Mouse (Mus musculus) neural tube, embryonic 15.5 days (tissue): ENCODE measurements around the gene Fuca1. TPM values are rescaled to one million over a fixed set of nuclear protein-coding genes. Genes with fewer than 3 reads are reported as not detected.
A peak's percentile ranks its signal among the peaks of the same experiment; 100 is the strongest.

ENCODE experiments used
- ATAC-seq: fragments of 200-750 bp; cut with Nextera tagmentation; 2 replicates; pipeline ENCODE4 v1.8.0; 2017; ENCODE audit warnings: mild to moderate bottlenecking, moderate TSS enrichment, moderate library complexity; ENCODE audit not compliant: low FRiP score
- H3K27ac ChIP-seq: fragments of 300-500 bp; sonication (generic); replicated peaks from 2 replicates; pipeline ENCODE4 v1.5.1; 2015; ENCODE audit warnings: mild to moderate bottlenecking, inconsistent platforms
- H3K27me3 ChIP-seq: fragments of 300-500 bp; sonication (generic); replicated peaks from 2 replicates; pipeline ENCODE4 v1.6.1; 2015; ENCODE audit warnings: inconsistent platforms
- H3K36me3 ChIP-seq: fragments of 300-500 bp; sonication (generic); 2 replicates; pipeline ENCODE4 v1.6.1; 2015; ENCODE audit warnings: inconsistent platforms
- H3K4me1 ChIP-seq: fragments of 300-500 bp; sonication (generic); 2 replicates; pipeline ENCODE4 v1.6.1; 2015; ENCODE audit warnings: inconsistent platforms
- H3K4me2 ChIP-seq: fragments of 300-500 bp; sonication (generic); 2 replicates; pipeline ENCODE4 v1.6.1; 2015; ENCODE audit warnings: inconsistent platforms, mild to moderate bottlenecking, moderate library complexity
- H3K4me3 ChIP-seq: fragments of 300-500 bp; sonication (generic); replicated peaks from 2 replicates; pipeline ENCODE4 v1.5.1; 2015; ENCODE audit warnings: mild to moderate bottlenecking, inconsistent platforms
- H3K9ac ChIP-seq: fragments of 300-500 bp; sonication (generic); replicated peaks from 2 replicates; pipeline ENCODE4 v1.6.1; 2015; ENCODE audit warnings: mild to moderate bottlenecking, inconsistent platforms
- H3K9me3 ChIP-seq: fragments of 300-500 bp; sonication (generic); replicated peaks from 2 replicates; pipeline ENCODE4 v1.6.1; 2016; ENCODE audit warnings: inconsistent platforms
- WGBS: fragments of 180-500 bp; shearing (Covaris S2); methylation state at CpG from one replicate; pipeline ENCODE4 v1.1.7; 2015; ENCODE audit warnings: mixed read lengths; 5-methylcytosine and 5-hydroxymethylcytosine counted together
- polyA plus RNA-seq: library from polyadenylated mRNA; unstranded; fragments of >200 nt; fragmentation: Nextera tagmentation; extraction: Ambion mirVana; gene quantifications from 2 replicates; pipeline ENCODE4 v1.2.1, GENCODE M21; 2015

Gene Fuca1
- polyA plus RNA-seq, 1 experiment from 2014 or later = 68.6 TPM

GRCm38 (mm10) chr4:135962198-135962597 is 41.7 kb downstream of the Fuca1 start:
- no peak for ATAC-seq
- H3K36me3 ChIP-seq = peaks cover 65% of the 10 kb centered on the region

GRCm38 (mm10) chr4:135962946-135963345 is 42.4 kb downstream of the Fuca1 start:
- 0 out of 2 replicates have a peak, but pooled peaks have one; percentile 10 for ATAC-seq
- peak overlapping the region; percentile 93 for H3K27ac ChIP-seq
- WGBS = 8% methylated on average over 15 of the region's 15 CpGs
- H3K4me2 ChIP-seq = peak overlapping the region; percentile 91
- peaks cover 22% of the 10 kb centered on the region for H3K4me1 ChIP-seq
- H3K9me3 ChIP-seq = no peaks in the 10 kb centered on the region
- peaks cover 65% of the 10 kb centered on the region for H3K36me3 ChIP-seq
- peak overlapping the region; percentile 80 for H3K4me3 ChIP-seq
- H3K27me3 ChIP-seq = no peaks in the 10 kb centered on the region
- H3K9ac ChIP-seq = peak overlapping the region; percentile 87

More at GRCm38 (mm10) chr4:135962198-135962597, 41.7 kb downstream of the Fuca1 start:
- peaks cover 22% of the 10 kb centered on the region for H3K4me1 ChIP-seq
- WGBS = 93% methylated on average over 7 of the region's 7 CpGs
- no peak overlapping the region for H3K9ac ChIP-seq
- H3K4me2 ChIP-seq = no peak overlapping the region
- no peaks in the 10 kb centered on the region for H3K27me3 ChIP-seq
- no peak overlapping the region for H3K27ac ChIP-seq
- H3K4me3 ChIP-seq = no peak overlapping the region
- no peaks in the 10 kb centered on the region for H3K9me3 ChIP-seq

- Histone ChIP-seq H3K4me2 (peak within 1 kb of the TSS; percentile 91), H3K4me1 (peaks cover 22% of the 10 kb centered on the region), H3K9ac (peak within 1 kb of the TSS; percentile 87), H3K4me3 (peak within 1 kb of the TSS; percentile 80), H3K27me3 (no peaks in the 10 kb centered on the region), H3K27ac (peak within 1 kb of the TSS; percentile 93), H3K36me3 (peaks cover 65% of the 10 kb centered on the region), H3K9me3 (no peaks in the 10 kb centered on the region)
- under 1% methylated on average over 56 of the region's 56 CpGs for WGBS
- ATAC-seq = peak; percentile 93
Observed at GRCm38 (mm10) chr4:135963457-135964193, 43.1 kb downstream of the Fuca1 start, which contains the start of gene Gale. Gale (plus strand) TSS chr4:135963727.

- WGBS = 6% methylated on average over 12 of the region's 12 CpGs
- H3K27ac ChIP-seq = peak overlapping the region; percentile 87
Observed at GRCm38 (mm10) chr4:135964426-135964825, 43.9 kb downstream of the Fuca1 start.

GRCm38 (mm10) chr4:135965113-135965512 is 44.6 kb downstream of the Fuca1 start:
- H3K4me3 ChIP-seq = no peak overlapping the region

More at GRCm38 (mm10) chr4:135964426-135964825, 43.9 kb downstream of the Fuca1 start:
- Histone ChIP-seq H3K36me3 (peaks cover 65% of the 10 kb centered on the region), H3K4me3 (peak overlapping the region; percentile 80), H3K4me2 (peak overlapping the region; percentile 91), H3K9me3 (no peaks in the 10 kb centered on the region), H3K9ac (peak overlapping the region; percentile 87), H3K4me1 (peaks cover 22% of the 10 kb centered on the region), H3K27me3 (no peaks in the 10 kb centered on the region)
- no peak for ATAC-seq

GRCm38 (mm10) chr4:135966283-135966682 is 45.7 kb downstream of the Fuca1 start:
- no peak overlapping the region for H3K4me2 ChIP-seq
- no peak for ATAC-seq
- H3K4me3 ChIP-seq = no peak overlapping the region
- H3K36me3 ChIP-seq = peaks cover 60% of the 10 kb centered on the region
- H3K9ac ChIP-seq = no peak overlapping the region
- H3K27me3 ChIP-seq = no peaks in the 10 kb centered on the region
- 95% methylated on average over 16 of the region's 16 CpGs for WGBS
- H3K4me1 ChIP-seq = peaks cover 36% of the 10 kb centered on the region
- no peaks in the 10 kb centered on the region for H3K9me3 ChIP-seq
- no peak overlapping the region for H3K27ac ChIP-seq

More at GRCm38 (mm10) chr4:135965113-135965512, 44.6 kb downstream of the Fuca1 start:
- ATAC-seq = no peak
- Histone ChIP-seq H3K9me3 (no peaks in the 10 kb centered on the region), H3K27ac (no peak overlapping the region), H3K4me1 (peaks cover 24% of the 10 kb centered on the region), H3K9ac (0 out of 2 replicates have a peak overlapping the region, but pooled peaks have one; percentile 87), H3K36me3 (peaks cover 65% of the 10 kb centered on the region), H3K27me3 (no peaks in the 10 kb centered on the region), H3K4me2 (peak overlapping the region; percentile 91)
- 86% methylated on average over 9 of the region's 9 CpGs for WGBS

- ATAC-seq = no peak
- Histone ChIP-seq H3K36me3 (peaks cover 51% of the 10 kb centered on the region), H3K9me3 (no peaks in the 10 kb centered on the region), H3K9ac (no peak overlapping the region), H3K4me1 (peaks cover 42% of the 10 kb centered on the region), H3K4me2 (no peak overlapping the region), H3K4me3 (no peak overlapping the region), H3K27me3 (no peaks in the 10 kb centered on the region), H3K27ac (no peak overlapping the region)
- WGBS = 92% methylated on average over 18 of the region's 18 CpGs
Observed at GRCm38 (mm10) chr4:135967086-135967760, 46.7 kb downstream of the Fuca1 start.

GRCm38 (mm10) chr4:135968271-135968869 is 47.8 kb downstream of the Fuca1 start:
- no peak overlapping the region for H3K27ac ChIP-seq
- H3K36me3 ChIP-seq = peaks cover 50% of the 10 kb centered on the region
- H3K4me2 ChIP-seq = no peak overlapping the region
- 80% methylated on average over 19 of the region's 19 CpGs for WGBS
- no peaks in the 10 kb centered on the region for H3K27me3 ChIP-seq
- peaks cover 41% of the 10 kb centered on the region for H3K4me1 ChIP-seq
- H3K9ac ChIP-seq = no peak overlapping the region
- no peak overlapping the region for H3K4me3 ChIP-seq
- ATAC-seq = no peak
- no peaks in the 10 kb centered on the region for H3K9me3 ChIP-seq

GRCm38 (mm10) chr4:135969070-135969750 is 48.7 kb downstream of the Fuca1 start:
- Histone ChIP-seq H3K4me3 (no peak overlapping the region), H3K9me3 (no peaks in the 10 kb centered on the region), H3K27me3 (no peaks in the 10 kb centered on the region), H3K9ac (no peak overlapping the region), H3K4me2 (no peak overlapping the region), H3K36me3 (peaks cover 53% of the 10 kb centered on the region), H3K27ac (no peak overlapping the region), H3K4me1 (peaks cover 37% of the 10 kb centered on the region)
- no peak for ATAC-seq
- 91% methylated on average over 12 of the region's 13 CpGs for WGBS

GRCm38 (mm10) chr4:135970585-135970984 is 50.0 kb downstream of the Fuca1 start:
- ATAC-seq = no peak
- Histone ChIP-seq H3K4me1 (peaks cover 25% of the 10 kb centered on the region), H3K27ac (no peak overlapping the region), H3K4me3 (no peak overlapping the region), H3K9ac (no peak overlapping the region; the same call in 1 of the 2 replicates), H3K27me3 (no peaks in the 10 kb centered on the region), H3K36me3 (peaks cover 64% of the 10 kb centered on the region), H3K9me3 (no peaks in the 10 kb centered on the region), H3K4me2 (peak overlapping the region; percentile 86; the same call in 1 of the 2 replicates)
- WGBS = 93% methylated on average over 11 of the region's 11 CpGs
